Mouse (Mus musculus) lung, postnatal 25 days (tissue): ENCODE data around the gene Zfp935.
"Not testable (repeated sequence)": the region's sequence is repeated elsewhere in the genome, so short reads cannot be mapped to it uniquely, and the experiment has no call there.

Experiments
- DNase-seq: peaks from one replicate; pipeline ENCODE4 v3.0.0; 2022; ENCODE audit warnings: low spot score

Zfp935 gene

DNA sequence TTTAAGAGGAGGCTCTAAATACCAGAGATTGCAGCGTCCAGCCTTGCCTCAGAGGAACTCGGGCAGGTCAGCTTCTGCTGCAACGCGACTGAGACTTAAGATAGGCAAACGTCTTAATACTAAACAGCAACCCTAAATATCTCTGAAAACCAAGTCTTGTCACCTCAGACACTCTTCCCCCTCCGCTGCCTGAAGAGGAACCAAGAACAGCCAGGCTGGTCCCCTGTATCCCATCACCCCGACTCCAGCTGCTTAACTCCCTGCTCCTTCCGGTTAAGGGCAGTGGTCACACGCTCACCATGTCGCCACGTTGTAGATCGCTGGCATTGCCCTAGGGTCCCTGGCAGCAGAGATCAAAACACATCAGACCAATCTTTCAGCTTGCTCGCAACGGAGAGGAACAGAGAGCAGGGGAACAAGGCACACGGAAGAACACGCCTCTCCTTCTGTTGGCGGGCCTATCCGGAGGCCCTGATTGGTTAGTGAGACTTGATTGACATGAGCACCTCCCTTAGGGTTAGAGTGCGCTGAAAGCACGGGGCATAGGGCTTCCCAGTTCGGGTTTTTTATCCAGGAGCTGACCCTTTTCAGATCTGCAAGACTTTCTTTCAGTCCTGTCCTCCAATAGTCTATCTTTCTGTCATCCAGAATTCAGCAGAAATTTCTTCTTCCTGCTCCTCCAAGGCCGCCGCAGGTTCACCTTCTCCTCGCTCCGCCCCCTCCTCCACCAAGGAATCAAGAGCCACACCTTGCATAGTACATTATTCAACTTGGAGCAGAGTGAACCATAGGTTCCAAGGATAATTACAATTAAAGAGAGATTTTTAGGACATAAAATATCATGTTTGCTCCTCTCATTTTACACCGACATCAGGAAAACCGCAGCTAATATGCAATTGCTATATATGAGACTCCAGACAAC, at the start of gene Zfp935:
Zfp935 (minus strand) TSS at position 323 of the 922 bp plus-strand sequence.
- peak; percentile 78 for DNase-seq

GRCm38 (mm10) chr13:62571099-62571498, 12.8 kb upstream of the Zfp935 start, which contains the start of gene Zfp934:
TSS of gene Zfp934 (minus strand) at chr13:62571199.
- not testable (repeated sequence) for DNase-seq

DNA sequence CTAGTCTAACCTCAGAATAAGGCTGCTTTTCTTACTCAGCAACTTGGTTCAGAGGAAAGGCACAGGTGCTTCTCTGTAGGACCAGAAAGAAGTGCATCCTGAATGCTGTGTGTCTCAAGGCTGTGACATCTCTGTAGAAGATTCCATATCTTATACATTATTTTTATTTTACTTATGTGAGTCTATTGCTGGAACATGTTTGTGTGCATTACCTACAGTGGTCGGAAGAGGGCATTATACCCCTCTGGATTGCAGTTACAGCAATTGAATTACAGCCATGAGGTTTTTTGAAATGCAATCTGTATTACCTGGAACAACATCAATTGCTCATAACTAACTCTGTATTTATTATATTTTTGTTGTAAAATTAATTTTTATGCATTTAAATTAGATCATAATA, 3.4 kb upstream of the Zfp935 start:
- not testable (repeated sequence) for DNase-seq

DNA sequence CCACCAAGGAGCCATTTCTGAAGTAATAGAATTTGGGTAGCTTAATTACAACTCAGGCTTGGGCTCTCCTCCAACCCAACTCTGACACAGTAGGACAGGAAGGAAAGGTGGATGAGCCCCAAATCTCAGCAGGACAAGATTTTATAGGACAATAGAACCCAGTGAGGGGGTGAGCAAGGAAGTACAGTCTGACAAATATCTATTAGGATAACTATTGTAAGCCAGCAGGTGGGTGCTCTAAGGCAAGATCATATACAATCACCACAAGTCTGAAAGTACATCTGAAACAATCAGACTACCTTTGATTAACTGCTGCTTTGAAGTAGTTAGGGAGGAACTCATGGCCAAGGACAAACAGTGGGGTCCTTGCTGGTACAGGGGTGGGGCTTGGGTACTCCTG, 28.2 kb downstream of the Zfp935 start:
- not testable (repeated sequence) for DNase-seq

GRCm38 (mm10) chr13:62510641-62511420, 47.5 kb downstream of the Zfp935 start:
- not testable (repeated sequence) for DNase-seq

GRCm38 (mm10) chr13:62472661-62473060, 85.7 kb downstream of the Zfp935 start:
- peak; percentile 19 for DNase-seq

- DNase-seq, result peak; percentile 21
Measured at GRCm38 (mm10) chr13:62469947-62470346, 88.4 kb downstream of the Zfp935 start.

- DNase-seq, result peak; percentile 94
Measured at GRCm38 (mm10) chr13:62466424-62467334, 91.6 kb downstream of the Zfp935 start, which contains the start of gene Gm49359. TSS of gene Gm49359 (minus strand) at chr13:62466832.
